Mouse (Mus musculus): ENCODE measurements around the gene Sertad1.

The Sertad1 gene

GRCm38 (mm10) chr7:27486770-27487697 lies at the start of gene Sertad1:
Gene Sertad1, plus strand, starts transcription at chr7:27486910.
- peak; percentile 100 for DNase-seq (ENCODE audit: low spot score in 2 of 2)

- DNase-seq (ENCODE audit: low spot score in 2 of 2): no peak
Measured at GRCm38 (mm10) chr7:27437544-27437943, 49.2 kb upstream of the Sertad1 start.

GRCm38 (mm10) chr7:27440014-27440413 lies 46.7 kb upstream of the Sertad1 start:
- no peak for DNase-seq (ENCODE audit: low spot score in 2 of 2)

- no peak for DNase-seq (ENCODE audit: low spot score in 2 of 2)
Measured at GRCm38 (mm10) chr7:27446051-27446450, 40.7 kb upstream of the Sertad1 start.

GRCm38 (mm10) chr7:27446521-27447418 lies 39.9 kb upstream of the Sertad1 start:
- peak; percentile 17 to 21 for DNase-seq (ENCODE audit: low spot score in 2 of 2)

GRCm38 (mm10) chr7:27447419-27448286 lies 39.1 kb upstream of the Sertad1 start, which contains the start of the genes Sptbn4 and Blvrb:
Gene Sptbn4, minus strand, starts transcription at chr7:27447686.
Gene Blvrb, plus strand, starts transcription at chr7:27447978.
- peak; percentile 100 for DNase-seq (ENCODE audit: low spot score in 2 of 2)

GRCm38 (mm10) chr7:27448421-27449206 lies 38.1 kb upstream of the Sertad1 start:
- peak in 1 of 2 experiments; percentile 14 for DNase-seq (ENCODE audit: low spot score in 2 of 2)

- peak; percentile 69 to 71 for DNase-seq (ENCODE audit: low spot score in 2 of 2)
Measured at GRCm38 (mm10) chr7:27449256-27449862, 37.4 kb upstream of the Sertad1 start.

- DNase-seq (ENCODE audit: low spot score in 2 of 2): no peak
Measured at GRCm38 (mm10) chr7:27451359-27451758, 35.4 kb upstream of the Sertad1 start.

- no peak for DNase-seq (ENCODE audit: low spot score in 2 of 2)
Measured at GRCm38 (mm10) chr7:27452206-27452770, 34.4 kb upstream of the Sertad1 start.

GRCm38 (mm10) chr7:27454461-27455121 lies 32.1 kb upstream of the Sertad1 start:
- no peak for DNase-seq (ENCODE audit: low spot score in 2 of 2)

- no peak for DNase-seq (ENCODE audit: low spot score in 2 of 2)
Measured at GRCm38 (mm10) chr7:27455273-27455672, 31.4 kb upstream of the Sertad1 start.

- DNase-seq (ENCODE audit: low spot score in 2 of 2): no peak
Measured at GRCm38 (mm10) chr7:27458614-27459013, 28.1 kb upstream of the Sertad1 start.

- DNase-seq (ENCODE audit: low spot score in 2 of 2): no peak
Measured at GRCm38 (mm10) chr7:27459640-27460039, 27.1 kb upstream of the Sertad1 start.

- DNase-seq (ENCODE audit: low spot score in 2 of 2): no peak
Measured at GRCm38 (mm10) chr7:27460477-27460876, 26.2 kb upstream of the Sertad1 start.

GRCm38 (mm10) chr7:27467648-27468047 lies 19.1 kb upstream of the Sertad1 start:
- no peak for DNase-seq (ENCODE audit: low spot score in 2 of 2)

GRCm38 (mm10) chr7:27471390-27472120 lies 15.2 kb upstream of the Sertad1 start:
- no peak for DNase-seq (ENCODE audit: low spot score in 2 of 2)

- DNase-seq (ENCODE audit: low spot score in 2 of 2): no peak
Measured at GRCm38 (mm10) chr7:27472596-27472995, 14.1 kb upstream of the Sertad1 start.
